Mouse (Mus musculus): ENCODE results near the gene Atf7.
"Not testable (repeated sequence)": the region's sequence is repeated elsewhere in the genome, so short reads cannot be mapped to it uniquely, and the experiment has no call there.

DNA sequence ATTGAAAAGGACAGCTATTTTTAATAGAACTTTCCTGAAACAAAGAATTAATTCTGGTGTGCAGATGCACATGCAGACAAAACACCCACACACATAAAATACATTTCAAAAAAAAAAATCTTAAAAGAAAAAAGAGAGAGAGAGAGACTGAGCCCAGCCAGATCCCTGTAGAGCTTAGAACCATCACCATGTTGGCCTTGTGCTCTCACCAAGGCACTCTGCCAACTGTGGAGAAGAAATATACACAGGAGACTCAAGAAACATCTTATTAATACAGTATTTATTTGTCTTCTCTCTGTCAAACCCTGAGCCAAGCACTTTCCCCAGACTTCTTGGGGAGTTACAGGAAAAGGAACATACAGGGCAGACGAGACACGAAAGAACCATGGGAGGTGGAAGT lies 37.3 kb upstream of the Atf7 start:
- TF ChIP-seq CTCF (IDR thresholded peaks at IDR 0.05; ENCODE audit: control insufficient read depth, insufficient read depth, insufficient read length); USF1 (IDR thresholded peaks at IDR 0.05; ENCODE audit: low read depth); MYOG (IDR thresholded peaks at IDR 0.05; ENCODE audit: control insufficient read depth, extremely low read depth, insufficient read length): not testable (repeated sequence)

Data from C2C12 (cell line).